Mouse (Mus musculus) liver, embryonic 16.5 days (tissue): ENCODE results near the gene Car5a. TPM values are rescaled to one million over a fixed set of nuclear protein-coding genes. Genes with fewer than 3 reads are reported as not detected.

ENCODE experiments used
- ATAC-seq: fragments of 200-750 bp; cut with Nextera tagmentation; 2 replicates; pipeline ENCODE4 v1.8.0; 2017; ENCODE audit warnings: low read depth, mild to moderate bottlenecking, moderate number of reproducible peaks, moderate library complexity
- H3K27ac ChIP-seq: fragments of 300-500 bp; sonication (generic); 2 replicates; pipeline ENCODE4 v1.5.1; 2014; ENCODE audit warnings: mild to moderate bottlenecking, low read length
- H3K27me3 ChIP-seq: fragments of 300-500 bp; sonication (generic); 2 replicates; pipeline ENCODE4 v1.6.1; 2014; ENCODE audit warnings: low read depth, low read length, mixed read lengths; ENCODE audit not compliant: control insufficient read depth, insufficient read depth
- H3K36me3 ChIP-seq: fragments of 300-500 bp; sonication (generic); 2 replicates; pipeline ENCODE4 v1.6.1; 2014; ENCODE audit warnings: mild to moderate bottlenecking; ENCODE audit not compliant: control insufficient read depth, insufficient read depth
- H3K4me1 ChIP-seq: fragments of 300-500 bp; sonication (generic); 2 replicates; pipeline ENCODE4 v1.6.1; 2014; ENCODE audit warnings: low read depth, low read length, mixed read lengths; ENCODE audit not compliant: control insufficient read depth
- H3K4me2 ChIP-seq: fragments of 300-500 bp; sonication (generic); 2 replicates; pipeline ENCODE4 v1.6.1; 2014; ENCODE audit warnings: low read depth, low read length, mixed read lengths
- H3K4me3 ChIP-seq: fragments of 300-500 bp; sonication (generic); 2 replicates; pipeline ENCODE4 v1.5.1; 2014; ENCODE audit warnings: low read depth, mild to moderate bottlenecking, low read length
- H3K9ac ChIP-seq: fragments of 300-500 bp; sonication (generic); 2 replicates; pipeline ENCODE4 v1.6.1; 2014; ENCODE audit warnings: low read depth, low read length
- H3K9me3 ChIP-seq: fragments of 300-500 bp; sonication (generic); replicated peaks from 2 replicates; pipeline ENCODE4 v1.6.1; 2016; ENCODE audit warnings: low read length; ENCODE audit not compliant: control insufficient read depth
- WGBS: fragments of 180-500 bp; shearing (Covaris S2); extraction: QIAGEN DNeasy Blood & Tissue Kit; methylation state at CpG from one replicate; pipeline ENCODE4 v1.1.7; 2014; ENCODE audit not compliant: insufficient replicate concordance; 5-methylcytosine and 5-hydroxymethylcytosine counted together
- polyA plus RNA-seq: library from polyadenylated mRNA; unstranded; fragments of >200 nt; fragmentation: Nextera tagmentation; extraction: Ambion mirVana; gene quantifications from 2 replicates; pipeline ENCODE4 v1.2.1, GENCODE M21; 2015

Car5a gene
- polyA plus RNA-seq, 1 experiment from 2014 or later, result 8.4 TPM

GRCm38 (mm10) chr8:121907587-121908248, 37.0 kb downstream of the Car5a start, which contains the start of gene Slc7a5:
Gene Slc7a5, minus strand, starts transcription at chr8:121907694.
- peak within 1 kb of the TSS; percentile 70 for H3K27ac ChIP-seq
- peaks cover 62% of the 10 kb centered on the region for H3K4me1 ChIP-seq

DNA sequence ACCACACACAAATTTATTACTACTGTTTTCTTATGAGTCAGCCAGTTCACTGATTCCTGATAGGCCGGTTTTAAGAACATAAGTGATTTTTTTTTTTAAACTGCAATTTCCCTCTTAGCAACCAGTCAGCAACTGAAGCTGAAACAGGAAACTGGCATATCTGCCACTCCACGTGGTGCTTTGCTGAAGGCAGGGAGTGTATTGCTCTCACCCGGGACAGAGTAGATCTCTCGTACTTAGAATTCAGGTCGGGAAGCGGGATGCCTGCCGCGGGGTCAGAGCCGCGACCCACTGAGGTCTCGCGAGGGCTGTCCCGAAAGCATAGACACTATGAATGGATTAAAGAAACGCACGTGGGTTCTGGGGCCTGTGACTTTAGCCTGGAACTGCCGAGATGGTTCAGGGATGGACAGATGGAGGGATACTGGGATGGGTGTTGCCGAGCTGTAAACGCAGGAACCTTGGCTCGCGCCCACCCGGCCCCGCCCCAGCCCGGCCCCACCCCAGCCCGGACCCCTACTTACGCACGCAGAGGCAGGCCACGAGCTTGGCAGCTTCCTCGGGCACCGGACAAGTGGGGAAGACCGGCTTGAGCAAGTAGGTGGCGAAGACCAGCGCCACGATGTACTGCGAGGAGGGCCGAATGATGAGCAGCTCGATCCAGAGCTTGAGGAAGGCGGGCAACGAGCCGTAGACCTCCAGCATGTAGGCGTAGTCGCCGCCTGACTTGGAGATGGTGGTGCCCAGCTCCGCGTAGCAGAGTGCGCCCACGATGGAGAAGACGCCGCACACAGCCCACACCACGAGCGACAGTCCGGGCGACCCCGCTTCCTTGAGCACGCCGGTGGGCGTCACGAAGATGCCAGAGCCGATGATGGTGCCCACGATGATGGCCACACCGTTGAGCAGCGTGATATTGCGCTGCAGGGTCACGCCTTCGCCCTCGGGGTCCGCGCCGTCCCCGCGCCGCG, 37.9 kb downstream of the Car5a start:
- peak overlapping the region; percentile 70 for H3K27ac ChIP-seq
- no peaks in the 10 kb centered on the region for H3K9me3 ChIP-seq
- ATAC-seq, result peak; percentile 39
- H3K4me2 ChIP-seq, result peak overlapping the region; percentile 84
- peak overlapping the region; percentile 93 for H3K4me3 ChIP-seq
- WGBS, result under 1% methylated on average over 72 of the region's 72 CpGs
- peaks cover 9% of the 10 kb centered on the region for H3K36me3 ChIP-seq
- peak overlapping the region; percentile 92 for H3K9ac ChIP-seq
- H3K27me3 ChIP-seq, result no peaks in the 10 kb centered on the region
- peaks cover 68% of the 10 kb centered on the region for H3K4me1 ChIP-seq

More at GRCm38 (mm10) chr8:121907587-121908248, 37.0 kb downstream of the Car5a start, which contains the start of gene Slc7a5:
- Histone ChIP-seq H3K4me3 (peak within 1 kb of the TSS; percentile 93), H3K9me3 (no peaks in the 10 kb centered on the region), H3K27me3 (no peaks in the 10 kb centered on the region), H3K9ac (peak within 1 kb of the TSS; percentile 92), H3K36me3 (peaks cover 5% of the 10 kb centered on the region; the same call in 1 of the 2 replicates), H3K4me2 (peak within 1 kb of the TSS; percentile 94)
- ATAC-seq, result peak; percentile 88
- under 1% methylated on average over 60 of the region's 61 CpGs for WGBS

- H3K9ac ChIP-seq, result peak overlapping the region; percentile 92
- peak overlapping the region; percentile 84 for H3K4me2 ChIP-seq
- no peaks in the 10 kb centered on the region for H3K9me3 ChIP-seq
- ATAC-seq, result peak; percentile 7; the same call in 1 of the 2 replicates
- 9% methylated on average over 5 of the region's 5 CpGs for WGBS
- peak overlapping the region; percentile 93 for H3K4me3 ChIP-seq
- peak overlapping the region; percentile 70 for H3K27ac ChIP-seq
- no peaks in the 10 kb centered on the region for H3K27me3 ChIP-seq
- H3K36me3 ChIP-seq, result peaks cover 9% of the 10 kb centered on the region
- peaks cover 77% of the 10 kb centered on the region for H3K4me1 ChIP-seq
These were observed 38.8 kb downstream of the Car5a start for GRCm38 (mm10) chr8:121905864-121906263.

- Histone ChIP-seq H3K4me1 (peaks cover 82% of the 10 kb centered on the region), H3K36me3 (peaks cover 9% of the 10 kb centered on the region), H3K4me2 (peak overlapping the region; percentile 84), H3K9ac (peak overlapping the region; percentile 92), H3K27ac (peak overlapping the region; percentile 70), H3K4me3 (peak overlapping the region; percentile 93), H3K27me3 (no peaks in the 10 kb centered on the region), H3K9me3 (no peaks in the 10 kb centered on the region)
- no peak for ATAC-seq
- 43% methylated on average over 1 of the region's 1 CpGs for WGBS
These were observed 39.3 kb downstream of the Car5a start for GRCm38 (mm10) chr8:121905420-121905819.

DNA sequence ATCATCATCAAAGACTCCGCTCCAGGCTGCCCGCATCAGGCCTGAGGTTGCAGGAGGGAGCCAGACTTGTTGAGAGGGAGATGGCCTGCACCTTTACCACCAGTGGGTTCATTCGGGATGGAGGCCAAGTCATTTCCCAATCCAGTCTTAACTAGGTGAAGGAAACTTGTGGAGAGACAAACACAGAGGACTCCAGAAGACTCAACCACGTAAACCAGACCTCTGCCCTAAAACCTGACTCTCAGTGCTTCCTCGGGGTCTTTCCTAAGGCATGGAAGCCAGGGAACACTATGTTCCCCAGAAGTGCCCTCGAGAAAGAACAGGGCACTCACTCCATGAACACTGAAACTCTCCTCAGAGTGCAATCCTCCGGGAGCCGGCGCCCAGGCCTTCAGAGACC, 39.7 kb downstream of the Car5a start:
- Histone ChIP-seq H3K27ac (peak overlapping the region; percentile 6; the same call in 1 of the 2 replicates), H3K36me3 (peaks cover 9% of the 10 kb centered on the region), H3K4me1 (peaks cover 85% of the 10 kb centered on the region), H3K27me3 (no peaks in the 10 kb centered on the region), H3K9ac (peak overlapping the region; percentile 92), H3K4me3 (peak overlapping the region; percentile 93), H3K9me3 (no peaks in the 10 kb centered on the region), H3K4me2 (peak overlapping the region; percentile 84)
- ATAC-seq, result no peak
- 79% methylated on average over 9 of the region's 9 CpGs for WGBS

DNA sequence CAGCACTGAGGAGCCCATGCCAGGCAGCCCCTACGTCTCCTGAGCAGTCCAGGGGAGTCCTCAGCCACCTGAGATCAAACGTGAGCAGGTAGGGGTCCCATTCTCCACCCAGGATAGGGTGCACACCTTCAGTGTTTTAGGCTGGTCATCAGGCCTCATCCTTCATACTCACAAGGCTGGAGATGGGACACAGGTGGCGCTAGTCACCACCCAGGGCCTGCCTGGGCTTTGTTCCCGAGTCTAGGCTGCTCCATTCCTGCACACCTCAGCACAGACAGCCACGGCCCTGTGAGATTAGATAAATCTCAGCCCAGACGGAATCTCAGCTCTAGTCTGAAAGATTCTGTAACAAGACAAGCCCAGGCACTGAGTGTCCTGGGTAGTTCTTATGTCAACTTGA, 40.7 kb downstream of the Car5a start:
- Histone ChIP-seq H3K9me3 (no peaks in the 10 kb centered on the region), H3K4me2 (peak overlapping the region; percentile 84), H3K27me3 (no peaks in the 10 kb centered on the region), H3K9ac (peak overlapping the region; percentile 92; the same call in 1 of the 2 replicates), H3K4me1 (peaks cover 84% of the 10 kb centered on the region), H3K36me3 (peaks cover 9% of the 10 kb centered on the region), H3K4me3 (peak overlapping the region; percentile 93), H3K27ac (no peak overlapping the region)
- WGBS, result 45% methylated on average over 6 of the region's 6 CpGs
- ATAC-seq, result no peak

DNA sequence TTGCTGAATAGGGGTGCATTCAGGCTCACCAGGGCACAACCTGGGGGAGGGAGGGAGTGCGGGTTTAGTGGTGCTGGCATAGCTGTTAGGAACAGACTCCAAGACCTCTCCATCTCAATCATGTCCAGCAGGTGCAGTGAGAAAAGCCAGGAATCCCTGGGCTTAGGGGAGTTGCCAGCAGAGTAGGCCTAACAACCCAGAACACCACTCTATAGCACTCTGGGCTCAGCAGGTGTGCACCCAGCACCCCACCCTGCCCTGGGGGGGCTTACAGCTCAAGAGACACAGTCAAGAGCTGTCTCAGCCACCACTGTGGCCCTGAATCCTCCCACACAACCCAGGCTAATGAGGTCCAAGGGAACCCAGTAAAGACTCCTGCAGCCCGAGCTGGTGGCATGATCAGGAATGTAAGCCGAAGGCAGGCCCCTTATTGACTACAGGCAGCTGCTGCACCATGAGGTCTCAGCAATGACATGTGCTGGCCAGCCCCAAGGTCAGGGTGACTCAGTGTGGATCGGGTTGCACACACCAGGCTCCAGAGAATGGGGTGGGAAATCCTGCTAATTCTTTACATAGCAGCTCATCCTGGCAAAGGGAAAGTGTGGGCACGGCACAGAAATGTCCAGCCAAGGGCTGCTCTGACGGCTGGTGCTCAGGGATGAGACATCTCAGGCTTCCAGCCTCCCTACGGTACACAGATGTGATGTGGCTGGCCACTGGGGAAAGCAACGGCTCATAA, 43.0 kb downstream of the Car5a start:
- no peak for ATAC-seq
- Histone ChIP-seq H3K36me3 (peaks cover 9% of the 10 kb centered on the region), H3K27me3 (no peaks in the 10 kb centered on the region), H3K4me1 (peaks cover 92% of the 10 kb centered on the region), H3K4me3 (no peak overlapping the region), H3K4me2 (0 out of 2 replicates have a peak overlapping the region, but pooled peaks have one; percentile 70), H3K9me3 (no peaks in the 10 kb centered on the region), H3K9ac (peak overlapping the region; percentile 53), H3K27ac (peak overlapping the region; percentile 98)
- 75% methylated on average over 8 of the region's 8 CpGs for WGBS
